Mouse (Mus musculus) B cell, adult 67 days (primary cell): ENCODE results near the gene Epb41l4b. TPM values are rescaled to one million over a fixed set of nuclear protein-coding genes. Genes with fewer than 3 reads are reported as not detected.

Experiments used
- total RNA-seq, 2 experiments: library from RNA; stranded (reverse); gene quantifications; 4 replicates each; pipeline ENCODE4 v1.2.4; 2023

The Epb41l4b gene
- total RNA-seq = 1 to 10 TPM; 1.3 to 2.7 TPM

DNA sequence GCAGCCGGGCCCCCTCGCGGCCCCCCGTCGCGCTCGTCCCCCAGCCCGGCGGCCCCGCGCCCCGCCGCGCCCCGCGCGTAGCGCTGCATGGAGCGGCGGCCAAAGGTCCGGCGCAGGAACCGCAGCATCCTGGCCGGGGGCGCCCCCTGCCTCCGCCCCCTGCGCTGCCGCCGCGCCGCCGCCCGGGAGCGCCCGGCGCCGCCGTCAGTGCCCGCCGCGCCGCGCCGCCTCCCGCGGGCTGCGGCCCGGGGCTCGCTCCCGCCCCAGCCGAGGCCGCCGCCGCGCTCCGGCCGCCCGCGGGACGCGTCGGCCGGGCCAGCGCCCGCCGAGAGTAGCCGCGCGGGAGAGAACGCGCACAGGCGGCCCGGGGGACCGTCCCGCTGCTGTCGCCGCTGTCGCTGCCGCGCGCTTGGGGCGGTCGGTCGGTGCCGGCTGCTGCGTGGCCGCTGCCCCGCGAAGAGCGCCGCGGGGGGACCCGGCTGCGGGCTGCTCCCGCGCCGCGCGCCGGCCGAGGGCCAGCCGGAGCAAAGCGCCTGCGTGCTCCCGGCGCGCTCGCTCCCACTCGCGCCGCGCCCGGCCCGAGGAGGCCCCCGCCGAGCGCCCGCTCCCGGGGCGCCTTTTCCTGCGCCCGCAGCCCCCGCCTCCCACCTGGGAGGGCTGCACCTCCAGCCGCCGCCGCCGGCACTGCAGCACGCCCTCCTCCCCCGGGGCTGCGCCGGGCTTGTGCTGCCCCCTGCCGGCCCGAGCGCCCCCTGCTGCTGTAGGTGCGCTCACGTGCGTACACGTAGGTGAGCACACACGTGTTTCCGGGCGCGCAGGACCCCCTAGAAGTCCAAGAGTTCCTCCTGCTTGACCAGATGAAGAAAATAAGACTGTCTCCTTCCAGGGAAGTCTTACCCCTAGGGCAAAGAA, at the start of gene Epb41l4b:
Epb41l4b (minus strand) TSS at position 412 of the 912 bp plus-strand sequence.

DNA sequence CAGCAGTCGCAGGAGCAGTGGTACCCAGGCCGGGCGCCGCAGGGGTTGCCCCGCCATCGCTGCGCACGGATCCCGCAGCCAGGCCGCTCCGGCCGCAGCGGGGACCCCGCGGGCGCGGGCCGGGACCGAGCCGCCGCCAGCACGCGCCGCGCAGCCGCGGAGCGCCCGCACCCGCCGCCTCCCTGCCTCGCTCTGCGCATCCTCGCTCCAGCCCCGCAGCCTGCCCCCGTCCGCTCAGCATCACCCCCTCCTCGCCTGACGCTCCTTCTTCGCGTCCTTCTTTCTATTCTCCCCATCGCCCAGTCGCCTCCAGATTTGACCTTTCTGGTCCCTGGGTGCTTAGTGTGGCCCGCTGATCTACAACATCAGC, 153.0 kb downstream of the Epb41l4b start, which contains the start of gene Frrs1l:
Frrs1l (minus strand) TSS at position 177 of the 370 bp plus-strand sequence.

DNA sequence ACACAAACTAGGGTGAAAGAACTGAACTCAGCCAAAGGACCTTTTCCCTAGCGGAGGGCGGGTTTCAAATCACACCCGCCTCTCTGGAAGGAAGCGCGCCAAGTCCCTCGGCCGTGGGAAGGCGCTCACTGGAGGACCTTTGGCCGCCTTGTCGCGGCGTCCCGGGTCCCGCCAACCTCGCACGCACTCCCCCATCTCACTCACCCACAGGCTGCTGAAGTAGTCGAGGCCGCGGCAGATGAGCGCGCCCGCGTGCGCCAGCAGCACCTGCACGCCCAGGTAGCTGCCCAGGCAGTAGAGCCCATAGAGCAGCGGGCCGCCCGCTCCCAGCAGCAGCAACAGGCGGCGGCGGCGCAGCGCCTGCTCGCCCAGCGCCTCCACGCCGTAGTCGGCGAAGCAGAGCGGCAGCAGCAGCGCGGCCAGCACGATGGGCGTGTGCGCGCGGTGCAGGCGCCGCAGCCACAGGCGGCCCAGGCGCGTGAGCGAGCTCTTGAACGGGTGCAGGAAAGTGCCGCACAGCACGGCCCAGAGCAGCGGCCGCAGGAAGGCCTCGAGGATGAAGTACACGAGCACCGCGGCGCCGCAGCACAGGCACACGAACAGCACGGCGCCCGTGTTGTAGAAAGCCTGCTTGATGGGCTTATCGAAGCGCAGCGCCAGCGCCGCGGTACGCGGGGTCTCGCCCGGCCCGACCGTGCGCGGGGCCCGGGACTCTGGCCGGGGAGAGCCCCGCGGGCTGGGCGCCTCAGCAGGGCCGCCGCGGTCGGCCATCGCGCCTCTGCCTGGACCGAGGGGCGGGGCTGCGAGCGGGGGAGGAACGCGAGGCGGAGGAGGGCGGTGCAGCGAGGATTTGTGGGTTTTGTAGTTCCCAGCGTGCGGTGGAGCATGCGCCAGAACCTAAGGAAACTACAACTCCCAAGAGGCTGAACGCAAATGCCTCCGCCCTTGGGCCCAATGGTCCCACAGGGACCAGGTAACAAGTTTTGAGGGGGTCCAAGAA, 196.3 kb downstream of the Epb41l4b start, which contains the start of gene Tmem245:
Tmem245 (minus strand) TSS at position 797 of the 1,000 bp plus-strand sequence.

Other genes starting within 250 kb of the Epb41l4b start
- gene Tmem245, start 196.0 kb downstream of the Epb41l4b start, total RNA-seq = 10 to 100 TPM; 34.6 to 37.1 TPM
- gene Frrs1l, start 153.0 kb downstream of the Epb41l4b start, total RNA-seq = not detected
- not detected for gene Ptpn3, start 158.4 kb upstream of the Epb41l4b start, total RNA-seq